Mouse (Mus musculus) adrenal gland, adult (tissue): Measurements from ENCODE around the gene Il4ra.

Source experiments
- DNase-seq, 2 experiments: peaks; one replicate each; pipeline ENCODE4 v3.0.0; 2022 to 2023; ENCODE audit warnings: low spot score in 1 of 2; ENCODE audit not compliant: inconsistent age in 2 of 2

Gene Il4ra

GRCm38 (mm10) chr7:125546727-125547126, 5.2 kb upstream of the Il4ra start:
- DNase-seq, result peak in 1 of 2 experiments; percentile 2

- DNase-seq, result peak; percentile 35 to 64
Observed at GRCm38 (mm10) chr7:125549916-125550315, 2.0 kb upstream of the Il4ra start.

- peak; percentile 49 to 77 for DNase-seq
Observed at GRCm38 (mm10) chr7:125550881-125551381, 989 bp upstream of the Il4ra start.

- peak; percentile 28 to 79 for DNase-seq
Observed at GRCm38 (mm10) chr7:125552851-125553555, 1.1 kb downstream of the Il4ra start.

GRCm38 (mm10) chr7:125553653-125554428, 1.9 kb downstream of the Il4ra start:
- DNase-seq, result peak; percentile 22 to 78

- peak in 1 of 2 experiments; percentile 31 for DNase-seq
Observed at GRCm38 (mm10) chr7:125554456-125555114, 2.7 kb downstream of the Il4ra start.

GRCm38 (mm10) chr7:125555351-125555872, 3.5 kb downstream of the Il4ra start:
- DNase-seq, result peak in 1 of 2 experiments; percentile 25

GRCm38 (mm10) chr7:125556096-125556495, 4.2 kb downstream of the Il4ra start:
- DNase-seq, result peak; percentile 11 to 76

- peak in 1 of 2 experiments; percentile 74 for DNase-seq
Observed at GRCm38 (mm10) chr7:125556865-125557264, 4.9 kb downstream of the Il4ra start.

- DNase-seq, result no peak
Observed at GRCm38 (mm10) chr7:125558401-125558945, 6.6 kb downstream of the Il4ra start.

GRCm38 (mm10) chr7:125558997-125559396, 7.1 kb downstream of the Il4ra start:
- DNase-seq, result peak in 1 of 2 experiments; percentile 78

GRCm38 (mm10) chr7:125559537-125559936, 7.6 kb downstream of the Il4ra start:
- DNase-seq, result peak in 1 of 2 experiments; percentile 70

- peak; percentile 52 to 86 for DNase-seq
Observed at GRCm38 (mm10) chr7:125560146-125560785, 8.3 kb downstream of the Il4ra start.

- peak; percentile 93 to 97 for DNase-seq
Observed at GRCm38 (mm10) chr7:125561085-125561690, 9.3 kb downstream of the Il4ra start.

GRCm38 (mm10) chr7:125562413-125562812, 10.5 kb downstream of the Il4ra start:
- DNase-seq, result peak in 1 of 2 experiments; percentile 47

GRCm38 (mm10) chr7:125563093-125563492, 11.2 kb downstream of the Il4ra start:
- DNase-seq, result peak in 1 of 2 experiments; percentile 69

- peak; percentile 34 to 75 for DNase-seq
Observed at GRCm38 (mm10) chr7:125564316-125565024, 12.6 kb downstream of the Il4ra start.

GRCm38 (mm10) chr7:125565516-125566285, 13.8 kb downstream of the Il4ra start:
- peak; percentile 82 to 95 for DNase-seq
